Mouse (Mus musculus): ENCODE data around the gene AU021092. TPM values are rescaled to one million over a fixed set of nuclear protein-coding genes. Genes with fewer than 3 reads are reported as not detected.

Gene AU021092
- total RNA-seq, 4 experiments from 2014 or later = 18.1 to 22.8 (median 20.4) TPM

- DNase-seq (ENCODE audit: low spot score) = no peak
These were observed 8.0 kb downstream of the AU021092 start for GRCm38 (mm10) chr16:5214126-5214525.

GRCm38 (mm10) chr16:5212150-5212549, 9.9 kb downstream of the AU021092 start:
- no peak for DNase-seq (ENCODE audit: low spot score)

GRCm38 (mm10) chr16:5210365-5210764, 11.7 kb downstream of the AU021092 start:
- DNase-seq (ENCODE audit: low spot score) = no peak

- DNase-seq (ENCODE audit: low spot score) = no peak
These were observed 16.0 kb downstream of the AU021092 start for GRCm38 (mm10) chr16:5206051-5206450.

DNA sequence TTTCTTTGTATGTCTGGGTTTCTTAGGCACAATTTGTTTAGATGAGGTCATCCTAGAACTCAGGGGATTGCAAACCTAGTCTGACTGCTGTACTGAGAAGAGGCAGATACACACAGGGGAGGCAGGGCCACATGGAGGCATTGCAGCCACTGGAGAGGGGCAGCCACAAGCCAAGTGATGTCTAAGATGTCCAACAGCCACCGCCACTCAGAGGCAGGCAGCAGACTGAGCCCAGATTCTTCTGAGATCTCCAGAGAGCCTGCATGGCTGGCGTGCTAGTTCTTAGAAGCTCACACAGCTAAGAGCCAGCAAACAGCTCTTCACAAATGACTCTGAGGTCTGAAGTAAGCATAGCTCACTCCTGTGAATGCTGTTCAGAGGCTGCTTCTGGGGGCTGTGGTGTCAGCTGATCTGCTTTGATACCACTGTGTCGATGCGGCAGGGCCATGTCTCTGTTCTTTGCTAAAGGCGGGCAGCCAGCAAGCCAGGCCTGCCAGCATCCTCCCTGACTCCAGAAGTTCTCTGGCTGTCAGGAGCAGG, 16.6 kb downstream of the AU021092 start:
- no peak for DNase-seq (ENCODE audit: low spot score)

DNA sequence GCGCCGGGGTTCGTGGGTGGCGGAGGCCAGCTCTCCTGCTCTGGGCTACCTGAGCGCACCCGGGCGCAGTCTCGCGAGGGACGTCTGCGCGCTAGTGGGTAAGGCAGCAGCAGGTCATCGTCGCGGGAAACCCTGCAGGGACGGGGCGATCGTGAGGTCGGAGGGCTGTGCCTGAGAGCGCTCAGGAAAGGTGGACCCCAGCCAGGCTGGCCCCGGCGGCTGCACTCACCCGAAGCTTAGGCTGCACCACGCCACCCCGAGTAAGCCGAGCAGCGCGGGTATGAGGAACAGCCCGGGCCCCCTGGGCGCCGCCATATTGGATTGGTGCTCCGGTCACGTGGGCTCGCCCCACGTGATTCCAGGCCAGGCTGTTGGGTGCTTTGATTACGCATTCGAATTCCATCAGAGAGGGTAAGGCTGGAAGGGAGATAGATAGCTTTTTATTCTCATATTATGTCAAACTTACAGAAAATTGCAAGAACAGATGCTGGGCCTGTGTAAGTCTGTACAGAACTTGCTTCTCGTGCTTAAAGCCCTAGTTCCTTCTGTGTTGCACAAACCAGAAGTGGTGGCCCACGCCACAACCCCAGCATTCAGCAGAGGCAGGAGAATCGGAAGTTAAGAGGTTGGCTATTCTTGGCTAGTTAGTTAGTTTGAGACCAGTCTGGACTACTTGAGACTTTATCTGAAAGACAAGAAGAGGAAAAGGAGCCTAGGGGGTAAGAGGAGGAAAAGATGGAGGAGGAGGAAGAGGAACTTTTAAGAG, 18.2 kb downstream of the AU021092 start, which contains the start of gene Nagpa:
Gene Nagpa, minus strand, starts transcription at position 345 of the 766 bp plus-strand sequence.
- peak; percentile 71 for DNase-seq (ENCODE audit: low spot score)

- DNase-seq (ENCODE audit: low spot score) = no peak
These were observed 18.9 kb downstream of the AU021092 start for GRCm38 (mm10) chr16:5203200-5203599.

- DNase-seq (ENCODE audit: low spot score) = peak; percentile 52
These were observed 19.4 kb downstream of the AU021092 start for GRCm38 (mm10) chr16:5202681-5203080.

- peak; percentile 74 for DNase-seq (ENCODE audit: low spot score)
These were observed 27.0 kb downstream of the AU021092 start for GRCm38 (mm10) chr16:5195080-5195479.

DNA sequence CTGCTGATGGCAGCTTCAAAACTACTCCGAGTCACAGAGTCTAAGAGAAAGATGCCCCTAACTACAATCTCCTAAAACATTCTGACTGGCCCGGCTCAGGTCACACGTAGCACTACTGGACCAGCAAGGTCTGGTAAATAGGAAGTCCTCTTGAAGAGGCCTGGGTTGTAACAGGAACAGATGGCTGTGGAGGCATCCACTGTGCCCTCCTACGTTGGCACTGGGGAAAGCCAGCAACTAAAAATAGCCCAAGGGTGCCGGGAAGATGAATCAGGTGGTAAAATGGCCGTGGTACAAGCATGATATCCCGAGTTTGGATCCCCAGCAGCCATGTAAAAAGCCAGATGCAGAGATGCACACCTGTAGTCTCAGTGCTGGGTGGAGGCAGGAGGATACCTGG, 35.9 kb downstream of the AU021092 start:
- DNase-seq (ENCODE audit: low spot score) = peak; percentile 55

DNA sequence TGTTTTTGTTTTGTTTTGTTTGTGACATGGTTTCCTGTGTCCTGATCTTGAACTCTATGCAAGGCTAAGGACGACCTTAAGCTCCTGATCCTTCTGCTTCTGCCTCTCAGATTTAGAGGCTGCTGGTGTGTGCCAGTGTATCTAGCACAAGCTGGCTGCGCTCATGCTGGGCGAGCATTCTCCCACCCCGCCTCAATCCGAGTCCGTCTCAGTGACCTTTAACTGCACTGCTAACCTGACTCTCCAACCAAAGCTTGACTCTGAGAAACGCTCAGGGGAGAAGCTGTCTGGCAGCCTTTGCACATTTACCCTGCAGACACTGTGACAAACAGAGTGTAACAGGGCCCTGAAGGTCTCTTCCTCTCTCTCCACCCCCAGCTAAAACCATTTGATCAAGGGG, 36.4 kb downstream of the AU021092 start:
- no peak for DNase-seq (ENCODE audit: low spot score)

- DNase-seq (ENCODE audit: low spot score) = no peak
These were observed 37.1 kb downstream of the AU021092 start for GRCm38 (mm10) chr16:5184956-5185355.

- no peak for DNase-seq (ENCODE audit: low spot score)
These were observed 38.0 kb downstream of the AU021092 start for GRCm38 (mm10) chr16:5184101-5184500.

- no peak for DNase-seq (ENCODE audit: low spot score)
These were observed 38.7 kb downstream of the AU021092 start for GRCm38 (mm10) chr16:5183310-5183975.

DNA sequence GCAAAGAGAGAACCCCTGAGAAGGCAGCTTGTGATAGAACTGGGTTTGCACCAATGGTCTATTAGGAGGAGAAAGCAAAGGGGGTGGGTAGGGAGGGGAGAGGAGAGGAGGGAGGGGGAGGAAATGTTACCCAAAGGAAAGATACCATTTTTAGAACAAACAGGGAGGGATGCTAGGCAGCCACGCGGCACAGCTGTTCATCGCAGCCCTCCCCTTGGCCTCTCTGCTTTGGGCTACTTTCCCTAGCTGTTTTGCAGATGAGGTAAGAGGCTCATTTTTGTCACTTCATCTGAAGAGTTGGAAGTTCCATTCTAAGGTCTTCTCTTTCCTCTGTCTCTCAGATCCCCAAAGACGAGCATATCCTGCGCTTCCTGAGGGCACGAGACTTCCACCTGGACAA, 49.5 kb downstream of the AU021092 start:
- DNase-seq (ENCODE audit: low spot score) = no peak

GRCm38 (mm10) chr16:5168829-5169228, 53.3 kb downstream of the AU021092 start:
- peak; percentile 47 for DNase-seq (ENCODE audit: low spot score)

- no peak for DNase-seq (ENCODE audit: low spot score)
These were observed 54.1 kb downstream of the AU021092 start for GRCm38 (mm10) chr16:5168038-5168437.

GRCm38 (mm10) chr16:5164327-5164726, 57.8 kb downstream of the AU021092 start:
- DNase-seq (ENCODE audit: low spot score) = no peak

Small RNAs within 50 kb of the gene (microRNA-seq; reads per million reads assigned to microRNA genes)
- not detected for gene Gm23689
- gene Gm26095 = not detected
- not detected for gene Mir6364

Other genes with a start within 250 kb of the AU021092 start
- not detected for gene Sept12, start 224.4 kb downstream of the AU021092 start, total RNA-seq (2022)
- not detected for gene Smim22, start 215.0 kb downstream of the AU021092 start, total RNA-seq (2022)
- 10 to 100 TPM; 11.1 to 19.2 (median 14.7) TPM for gene Rogdi, start 208.7 kb downstream of the AU021092 start, total RNA-seq (2022)
- gene Glyr1, start 172.4 kb downstream of the AU021092 start, total RNA-seq (2022) = 10 to 100 TPM; 42.2 to 45.5 (median 45.0) TPM
- 10 to 100 TPM; 18.6 to 25.8 (median 22.3) TPM for gene Ubn1, start 172.2 kb downstream of the AU021092 start, total RNA-seq (2022)
- 10 to 100 TPM in 1 of 4 experiments, 1 to 10 TPM in 3; 6.3 to 10.6 (median 8.1) TPM for gene Ppl, start 89.9 kb downstream of the AU021092 start, total RNA-seq (2022)
- 1 to 10 TPM in 1 of 4 experiments, under 1 TPM in 3; 0.57 to 1.0 (median 0.78) TPM for gene Sec14l5, start 75.2 kb downstream of the AU021092 start, total RNA-seq (2022)
- 10 to 100 TPM; 13.8 to 16.8 (median 14.5) TPM for gene Nagpa, start 18.3 kb downstream of the AU021092 start, total RNA-seq (2022)
- 10 to 100 TPM; 12.5 to 16.6 (median 14.6) TPM for gene Alg1, start 11.3 kb upstream of the AU021092 start, total RNA-seq (2022)
- 10 to 100 TPM in 2 of 4 experiments, 1 to 10 TPM in 2; 7.8 to 11.6 (median 10.1) TPM for gene Eef2kmt, start 33.7 kb upstream of the AU021092 start, total RNA-seq (2022)

Measured in heart, adult 8-10 months (tissue).